Mouse (Mus musculus) heart, adult 2 months (tissue): Measurements from ENCODE around the gene Gdpgp1. TPM values are rescaled to one million over a fixed set of nuclear protein-coding genes. Genes with fewer than 3 reads are reported as not detected.

Source experiments
- DNase-seq, 2 experiments: peaks; one replicate each; pipeline ENCODE4 v3.0.0; 2021
- H3K27ac ChIP-seq: fragments of 200-600 bp; 2 replicates; pipeline ENCODE4 v1.8.1; 2022
- H3K27me3 ChIP-seq: fragments of 200-500 bp; 2 replicates; pipeline ENCODE4 v1.6.1; 2012; ENCODE audit warnings: mild to moderate bottlenecking, low read length, inconsistent platforms, mixed read lengths; ENCODE audit not compliant: control insufficient read depth, insufficient read depth
- H3K36me3 ChIP-seq: fragments of 200-500 bp; 2 replicates; pipeline ENCODE4 v1.6.1; 2012; ENCODE audit warnings: low read length, inconsistent platforms; ENCODE audit not compliant: control insufficient read depth, insufficient read depth
- H3K4me1 ChIP-seq: fragments of 200-500 bp; 2 replicates; pipeline ENCODE4 v1.6.1; 2011; ENCODE audit warnings: low read length; ENCODE audit not compliant: control insufficient read depth, insufficient read depth
- H3K4me3 ChIP-seq: fragments of 200-600 bp; 2 replicates; pipeline ENCODE4 v1.8.1; 2022
- H3K79me2 ChIP-seq: fragments of 200-500 bp; replicated peaks from 2 replicates; pipeline ENCODE4 v1.6.1; 2012; ENCODE audit warnings: mild to moderate bottlenecking, inconsistent platforms, low read length, moderate library complexity, mixed read lengths; ENCODE audit not compliant: control insufficient read depth, insufficient read depth
- H3K9ac ChIP-seq: fragments of 200-500 bp; 2 replicates; pipeline ENCODE4 v1.6.1; 2012; ENCODE audit warnings: low read depth, mild to moderate bottlenecking, control low read depth, inconsistent platforms, low read length, mixed read lengths
- CTCF ChIP-seq: fragments of 200-600 bp; IDR thresholded peaks from 2 replicates; pipeline ENCODE4 v1.8.1; 2022; ENCODE audit warnings: antibody characterized with exemption, mild to moderate bottlenecking, moderate library complexity
- EP300 ChIP-seq: fragments of 200-500 bp; IDR thresholded peaks from 2 replicates; pipeline ENCODE4 v1.6.1; 2011; ENCODE audit warnings: low read depth, low read length, control low read depth; ENCODE audit not compliant: insufficient read depth
- POLR2A ChIP-seq: fragments of 200-500 bp; IDR thresholded peaks from 2 replicates; pipeline ENCODE4 v1.6.1; 2011; ENCODE audit warnings: mild to moderate bottlenecking, low read depth, low read length, control low read depth; ENCODE audit not compliant: insufficient read depth
- WGBS: fragments of 180-500 bp; shearing (Covaris S2); methylation state at CpG from one replicate; pipeline ENCODE4 v1.1.7; 2018; 5-methylcytosine and 5-hydroxymethylcytosine counted together
- intact Hi-C: fragments of 180-260 bp; cut with DNase I; formaldehyde crosslinking; loops from one replicate; pipeline ENCODE4 v1.15.1; 2025
- polyA plus RNA-seq: library from polyadenylated mRNA; depleted of rRNA; stranded (reverse); fragments of >200 nt; gene quantifications from 2 replicates; pipeline ENCODE4 v1.2.3, GENCODE M21; 2012
- total RNA-seq, 2 experiments: library from RNA; stranded (reverse); gene quantifications; 2 replicates each; pipeline ENCODE4 v1.2.3; 2021

Gene Gdpgp1
- total and polyA plus RNA-seq, 3 experiments = 1.4 to 2.2 (median 1.5) TPM

- WGBS = 92% methylated on average over 9 of the region's 9 CpGs
- no peak for DNase-seq
- peaks cover 3% of the 10 kb centered on the region for H3K4me1 ChIP-seq
- intact Hi-C loops = loop anchor here (10.0 kb wide), 1 partner anchor 426 kb away; the partner anchor contains the start of gene Mesp1
- no peaks in the 10 kb centered on the region for H3K79me2 ChIP-seq
- H3K4me3 ChIP-seq = no peak overlapping the region
- no peak overlapping the region for H3K9ac ChIP-seq
- H3K27me3 ChIP-seq = no peaks in the 10 kb centered on the region
- TF ChIP-seq EP300 (no peak), POLR2A (no peak), CTCF (no peak)
- H3K27ac ChIP-seq = no peak overlapping the region
- H3K36me3 ChIP-seq = no peaks in the 10 kb centered on the region
Measured at GRCm38 (mm10) chr7:80220237-80220797, 12.3 kb upstream of the Gdpgp1 start.

DNA sequence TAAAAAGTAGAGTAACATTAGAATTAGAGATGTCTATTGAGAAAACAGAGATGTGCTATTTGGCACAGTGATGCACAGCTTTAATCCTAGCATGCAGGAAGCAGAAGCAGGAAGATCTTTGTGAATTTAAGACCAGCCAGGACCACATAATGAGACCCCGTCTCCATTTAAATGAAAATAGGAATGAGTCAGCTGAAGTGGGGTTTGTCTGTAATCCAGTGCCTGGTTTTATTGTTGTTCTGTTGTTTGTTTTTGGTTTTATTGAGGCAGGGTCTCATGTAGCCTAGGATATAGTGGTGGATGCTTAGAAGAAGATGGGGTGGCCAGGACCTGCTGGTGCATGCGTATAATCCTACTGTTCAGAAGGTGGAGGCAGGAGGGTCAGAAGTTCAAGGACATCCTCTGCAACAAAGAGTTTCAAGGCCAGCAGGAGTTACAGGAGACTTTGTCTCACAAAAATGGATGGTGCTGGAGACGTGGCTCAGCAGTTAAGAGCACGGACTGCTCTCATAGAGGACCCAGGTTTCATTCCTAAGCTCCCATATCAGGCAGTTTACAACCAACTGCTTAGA lies 11.4 kb upstream of the Gdpgp1 start:
- Histone ChIP-seq H3K9ac (no peak overlapping the region), H3K4me3 (no peak overlapping the region), H3K27me3 (no peaks in the 10 kb centered on the region), H3K36me3 (no peaks in the 10 kb centered on the region), H3K27ac (no peak overlapping the region), H3K4me1 (peaks cover 2% of the 10 kb centered on the region), H3K79me2 (no peaks in the 10 kb centered on the region)
- intact Hi-C loops = loop anchor here (10.0 kb wide), 1 partner anchor 426 kb away; the partner anchor contains the start of gene Mesp1
- 82% methylated on average over 4 of the region's 4 CpGs for WGBS
- no peak for DNase-seq
- TF ChIP-seq EP300 (no peak), POLR2A (no peak), CTCF (no peak)

GRCm38 (mm10) chr7:80227065-80227464 lies 5.6 kb upstream of the Gdpgp1 start:
- no peaks in the 10 kb centered on the region for H3K79me2 ChIP-seq

DNA sequence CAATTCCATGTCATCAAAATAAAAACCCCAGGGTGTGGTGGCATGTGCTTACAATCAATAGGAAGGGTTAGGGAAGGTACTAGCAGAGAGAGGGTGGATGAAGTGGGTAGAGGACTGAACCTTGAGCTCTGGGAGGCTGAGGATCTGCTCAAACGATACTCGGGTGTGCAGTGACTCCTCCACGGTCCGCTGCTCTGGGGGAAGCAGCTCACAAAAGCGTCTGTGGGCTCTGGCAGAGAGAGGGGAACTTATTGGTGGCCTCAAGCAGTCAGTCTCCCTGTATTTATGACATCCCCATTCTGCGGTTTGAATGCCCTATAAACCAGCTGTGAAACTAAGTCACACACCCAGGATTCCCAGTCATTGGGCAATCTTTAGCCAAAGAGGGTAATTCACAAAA lies 2.5 kb upstream of the Gdpgp1 start:
- Histone ChIP-seq H3K4me1 (peaks cover 2% of the 10 kb centered on the region; the same call in 1 of the 2 replicates), H3K27ac (no peak overlapping the region), H3K9ac (no peak overlapping the region), H3K4me3 (no peak overlapping the region), H3K36me3 (no peaks in the 10 kb centered on the region), H3K27me3 (no peaks in the 10 kb centered on the region), H3K79me2 (no peaks in the 10 kb centered on the region)
- no peak for DNase-seq
- 84% methylated on average over 6 of the region's 6 CpGs for WGBS
- no peak for TF ChIP-seq EP300
- no peak for TF ChIP-seq POLR2A
- no peak for TF ChIP-seq CTCF
- intact Hi-C loops = no loop called here

More at GRCm38 (mm10) chr7:80227065-80227464, 5.6 kb upstream of the Gdpgp1 start:
- DNase-seq = no peak
- H3K36me3 ChIP-seq = no peaks in the 10 kb centered on the region
- no peaks in the 10 kb centered on the region for H3K27me3 ChIP-seq
- WGBS = 96% methylated on average over 4 of the region's 4 CpGs
- TF ChIP-seq POLR2A (no peak), CTCF (0 out of 2 replicates have a peak, but pooled peaks have one; percentile 15)
- H3K4me3 ChIP-seq = no peak overlapping the region
- H3K9ac ChIP-seq = no peak overlapping the region
- H3K4me1 ChIP-seq = no peaks in the 10 kb centered on the region
- no peak overlapping the region for H3K27ac ChIP-seq
- intact Hi-C loops = loop anchor here (10.0 kb wide), 1 partner anchor 432 kb away; the partner anchor contains the start of gene Mesp1

GRCm38 (mm10) chr7:80231971-80232488 lies 635 bp upstream of the Gdpgp1 start:
- under 1% methylated on average over 29 of the region's 29 CpGs for WGBS
- Histone ChIP-seq H3K36me3 (no peaks in the 10 kb centered on the region), H3K9ac (peak overlapping the region; percentile 68), H3K79me2 (no peaks in the 10 kb centered on the region; the same call in 1 of the 2 replicates), H3K27me3 (no peaks in the 10 kb centered on the region), H3K27ac (peak overlapping the region; percentile 69), H3K4me1 (peaks cover 2% of the 10 kb centered on the region; the same call in 1 of the 2 replicates), H3K4me3 (peak overlapping the region; percentile 83)
- TF ChIP-seq POLR2A (no peak), CTCF (no peak), EP300 (no peak)
- DNase-seq = no peak
- intact Hi-C loops = loop anchor here (1.0 to 2.0 kb wide), 3 partner anchors 15 to 62 kb away; partner anchors contain the start of genes Prc1 and Ttll13

DNA sequence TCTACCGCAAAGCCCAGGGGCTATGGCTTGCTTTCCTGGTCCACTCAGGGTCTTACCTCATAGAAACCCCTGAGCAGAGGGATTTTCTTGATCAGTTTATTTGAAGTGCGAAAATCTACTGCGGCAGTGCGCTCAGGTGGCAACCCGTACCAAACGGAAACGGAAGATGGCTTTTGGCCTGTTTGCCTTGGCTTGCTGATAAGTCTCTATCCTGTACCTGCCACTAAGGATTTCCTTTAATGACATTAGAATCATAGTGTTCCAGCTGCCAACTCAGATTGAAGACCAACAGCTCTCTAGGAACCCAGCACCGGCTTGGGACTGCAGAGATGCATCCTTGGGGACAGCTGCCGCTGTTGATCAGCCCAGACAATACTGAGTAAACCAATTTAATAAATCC lies 1.1 kb downstream of the Gdpgp1 start:
- Histone ChIP-seq H3K4me3 (no peak overlapping the region), H3K27me3 (no peaks in the 10 kb centered on the region), H3K36me3 (no peaks in the 10 kb centered on the region), H3K9ac (no peak overlapping the region), H3K4me1 (peaks cover 2% of the 10 kb centered on the region; the same call in 1 of the 2 replicates), H3K79me2 (no peaks in the 10 kb centered on the region; the same call in 1 of the 2 replicates), H3K27ac (no peak overlapping the region)
- WGBS = 50% methylated on average over 9 of the region's 9 CpGs
- no peak for DNase-seq
- intact Hi-C loops = loop anchor here (2.0 kb wide), 2 partner anchors 13 to 37 kb away; partner anchors contain the start of gene Ttll13
- no peak for TF ChIP-seq CTCF
